Mouse (Mus musculus) left cerebral cortex, adult 2 months (tissue): ENCODE measurements around the gene Tspan32. TPM values are rescaled to one million over a fixed set of nuclear protein-coding genes. Genes with fewer than 3 reads are reported as not detected.

Experiments
- DNase-seq, 2 experiments: peaks; one replicate each; pipeline ENCODE4 v3.0.0; 2021 to 2022; ENCODE audit warnings: low spot score in 2 of 2, mixed read lengths in 1 of 2; ENCODE audit errors: extremely low spot score in 1 of 2
- H3K27ac ChIP-seq: fragments of 200-600 bp; 2 replicates; pipeline ENCODE4 v1.8.1; 2022
- H3K4me3 ChIP-seq: fragments of 200-600 bp; 2 replicates; pipeline ENCODE4 v1.8.1; 2022
- CTCF ChIP-seq: fragments of 200-600 bp; IDR thresholded peaks from 2 replicates; pipeline ENCODE4 v1.8.1; 2022; ENCODE audit warnings: antibody characterized with exemption, mild to moderate bottlenecking, moderate library complexity
- intact Hi-C: fragments of 180-260 bp; cut with DNase I; formaldehyde crosslinking; loops from one replicate; pipeline ENCODE4 v1.15.1; 2025
- long read RNA-seq, 2 experiments: library from polyadenylated mRNA; stranded (forward); transcript quantifications; one replicate each; pipeline ENCODE4 v2.0.0; 2021; ENCODE audit warnings: borderline mapping rate in 2 of 2
- total RNA-seq, 2 experiments: library from RNA; stranded (reverse); gene quantifications; 2 replicates each; pipeline ENCODE4 v1.2.3; 2021

Tspan32 gene
- under 1 TPM in 1 of 2 experiments, not detected in 1; 0.07 TPM for total RNA-seq
- long read RNA-seq, experiment 1: 0 reads
- long read RNA-seq, experiment 2, full-length matches to known transcripts: 1 of 1 reads
- long read RNA-seq, experiment 2, partial matches to known transcripts: 0 of 1 reads
- long read RNA-seq, experiment 2, other reads (novel, unspliced or antisense): 0 of 1 reads

- no peak for DNase-seq
- intact Hi-C loops: loop anchor here (5.0 to 10.0 kb wide), 2 partner anchors 132 to 460 kb away; partner anchors contain the start of gene Cdkn1c
- no peak within 1 kb of the TSS for H3K27ac ChIP-seq
- H3K4me3 ChIP-seq: no peak within 1 kb of the TSS
- TF ChIP-seq CTCF: no peak
Measured at GRCm38 (mm10) chr7:143004727-143005343, at the start of gene Tspan32. Gene Tspan32 (plus strand): TSS chr7:143005046.

- intact Hi-C loops: no loop called here
- H3K27ac ChIP-seq: no peak overlapping the region
- DNase-seq: no peak
- TF ChIP-seq CTCF: no peak
- H3K4me3 ChIP-seq: no peak overlapping the region
Measured at GRCm38 (mm10) chr7:142956018-142956417, 48.8 kb upstream of the Tspan32 start.

DNA sequence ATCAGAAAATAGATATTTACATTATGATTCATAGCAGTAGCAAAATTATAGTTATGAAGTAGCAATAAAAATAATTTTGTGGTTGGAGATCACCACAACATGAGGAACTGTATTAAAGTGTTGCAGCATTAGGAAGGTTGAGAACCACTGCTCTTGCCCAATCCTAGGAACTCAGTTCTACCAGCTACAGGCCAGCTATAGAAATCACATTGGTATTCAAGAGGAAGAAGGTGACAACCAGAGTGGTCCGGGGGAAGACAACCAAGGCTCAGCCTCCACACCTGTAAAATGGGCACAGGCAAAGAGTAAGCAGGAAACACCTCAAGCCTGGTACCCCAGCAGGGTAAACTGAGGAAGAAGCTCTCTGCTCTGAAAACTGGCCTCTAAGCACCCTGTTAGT is 46.0 kb upstream of the Tspan32 start:
- intact Hi-C loops: no loop called here
- Histone ChIP-seq H3K4me3 (no peak overlapping the region), H3K27ac (no peak overlapping the region)
- no peak for DNase-seq
- no peak for TF ChIP-seq CTCF

- DNase-seq: no peak
- no peak for TF ChIP-seq CTCF
- Histone ChIP-seq H3K4me3 (no peak overlapping the region), H3K27ac (no peak overlapping the region)
- intact Hi-C loops: no loop called here
Measured at GRCm38 (mm10) chr7:142959752-142960151, 45.1 kb upstream of the Tspan32 start.

GRCm38 (mm10) chr7:142967414-142967883 is 37.4 kb upstream of the Tspan32 start:
- peak overlapping the region; percentile 40 for H3K4me3 ChIP-seq
- H3K27ac ChIP-seq: no peak overlapping the region
- intact Hi-C loops: no loop called here
- DNase-seq: peak; percentile 16 to 29
- no peak for TF ChIP-seq CTCF

- intact Hi-C loops: no loop called here
- DNase-seq: peak; percentile 50 to 72
- peak overlapping the region; percentile 40 for H3K4me3 ChIP-seq
- no peak overlapping the region for H3K27ac ChIP-seq
- no peak; the same call in none of the 2 replicates for TF ChIP-seq CTCF
Measured at GRCm38 (mm10) chr7:142967884-142968808, 36.7 kb upstream of the Tspan32 start.

DNA sequence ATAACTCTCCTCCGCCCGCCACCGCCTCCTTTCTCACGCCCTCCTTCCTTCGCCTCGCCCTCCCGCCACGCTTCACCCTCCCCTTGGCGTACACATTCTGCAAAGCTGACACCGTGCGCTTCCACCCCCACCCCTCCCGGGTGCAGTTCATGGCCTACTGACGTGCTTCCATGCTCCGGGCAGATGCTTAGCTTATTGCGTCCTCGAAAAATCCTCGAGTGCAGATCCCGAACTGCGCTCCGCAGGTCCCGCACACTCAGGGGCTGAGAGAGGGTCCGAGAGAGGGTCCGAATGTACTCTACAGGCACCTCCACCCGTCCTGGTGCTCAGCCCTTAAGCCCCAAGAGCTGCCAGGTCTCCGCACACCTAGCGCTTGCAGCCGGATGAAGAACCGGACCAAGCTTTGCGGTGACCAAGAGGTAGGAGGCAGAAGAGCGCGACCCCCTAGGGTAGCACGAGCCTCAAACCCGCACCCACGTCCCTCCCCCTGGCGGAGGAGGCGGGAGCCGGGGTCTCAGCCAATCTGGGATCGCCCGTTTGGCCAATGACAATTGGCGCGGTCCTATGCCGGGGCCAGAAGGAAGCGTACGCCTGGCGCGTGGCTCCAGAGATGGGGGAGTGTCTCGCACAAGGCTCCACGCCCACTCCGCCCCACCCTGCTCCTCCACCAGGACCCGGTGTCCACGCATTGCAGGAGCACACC is 35.9 kb upstream of the Tspan32 start, which contains the start of gene Ascl2:
Gene Ascl2 (minus strand): TSS at position 456 of the 703 bp plus-strand sequence.
- Histone ChIP-seq H3K27ac (no peak within 1 kb of the TSS), H3K4me3 (peak within 1 kb of the TSS; percentile 40)
- TF ChIP-seq CTCF: no peak
- intact Hi-C loops: no loop called here
- peak in 1 of 2 experiments; percentile 9 for DNase-seq

GRCm38 (mm10) chr7:142981908-142982307 is 22.9 kb upstream of the Tspan32 start:
- H3K27ac ChIP-seq: no peak overlapping the region
- DNase-seq: no peak
- no peak overlapping the region for H3K4me3 ChIP-seq
- intact Hi-C loops: no loop called here
- no peak for TF ChIP-seq CTCF

DNA sequence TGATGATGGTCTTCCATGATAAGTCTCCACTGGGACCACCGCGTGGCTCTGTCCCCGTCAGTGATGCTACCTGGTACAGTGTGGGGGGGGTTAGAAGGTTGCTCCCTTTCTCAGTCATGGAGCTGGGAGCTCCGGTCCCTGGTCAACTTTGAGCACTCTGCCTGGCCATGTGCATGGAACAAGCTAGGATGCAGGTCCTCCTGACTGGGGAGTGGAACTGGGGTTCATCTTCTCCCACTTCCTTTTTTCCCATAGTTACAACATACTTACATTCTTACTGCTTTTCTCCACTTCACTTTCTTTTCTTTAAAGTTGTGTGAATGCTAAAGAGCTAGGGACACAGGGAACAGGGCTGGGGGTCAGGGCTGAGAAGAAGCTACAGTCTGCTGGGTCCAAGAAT is 19.7 kb upstream of the Tspan32 start:
- no peak for DNase-seq
- Histone ChIP-seq H3K27ac (no peak overlapping the region), H3K4me3 (no peak overlapping the region)
- intact Hi-C loops: no loop called here
- TF ChIP-seq CTCF: no peak

DNA sequence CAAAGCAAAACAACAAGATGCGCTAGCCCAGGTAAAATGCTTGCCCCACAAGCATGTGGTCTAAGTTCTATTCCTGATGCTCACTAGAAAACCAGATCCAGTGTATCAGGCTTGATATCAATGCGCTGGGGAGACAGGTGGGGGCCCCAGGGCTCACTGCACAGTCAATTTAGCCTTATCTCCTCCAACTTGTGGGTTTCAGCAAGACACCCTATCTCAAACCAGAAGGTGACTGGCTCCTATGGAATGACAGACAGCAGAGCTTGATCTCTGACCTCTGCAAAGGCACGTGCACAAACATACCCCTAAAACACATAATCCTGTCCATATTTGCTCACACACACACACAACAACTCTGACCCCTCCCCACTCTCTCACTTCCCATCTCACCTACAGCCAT is 17.1 kb upstream of the Tspan32 start:
- DNase-seq: no peak
- Histone ChIP-seq H3K27ac (no peak overlapping the region), H3K4me3 (no peak overlapping the region)
- intact Hi-C loops: no loop called here
- TF ChIP-seq CTCF: no peak

- TF ChIP-seq CTCF: no peak
- H3K4me3 ChIP-seq: no peak overlapping the region
- no peak for DNase-seq
- intact Hi-C loops: no loop called here
- no peak overlapping the region for H3K27ac ChIP-seq
Measured at GRCm38 (mm10) chr7:142995004-142995403, 9.8 kb upstream of the Tspan32 start.
